Mouse (Mus musculus): Measurements from ENCODE around the gene Ubald1. TPM values are rescaled to one million over a fixed set of nuclear protein-coding genes. Genes with fewer than 3 reads are reported as not detected.

Gene Ubald1
- total RNA-seq, 2 experiments from 2014 or later: 32.7 to 36.3 TPM

DNA sequence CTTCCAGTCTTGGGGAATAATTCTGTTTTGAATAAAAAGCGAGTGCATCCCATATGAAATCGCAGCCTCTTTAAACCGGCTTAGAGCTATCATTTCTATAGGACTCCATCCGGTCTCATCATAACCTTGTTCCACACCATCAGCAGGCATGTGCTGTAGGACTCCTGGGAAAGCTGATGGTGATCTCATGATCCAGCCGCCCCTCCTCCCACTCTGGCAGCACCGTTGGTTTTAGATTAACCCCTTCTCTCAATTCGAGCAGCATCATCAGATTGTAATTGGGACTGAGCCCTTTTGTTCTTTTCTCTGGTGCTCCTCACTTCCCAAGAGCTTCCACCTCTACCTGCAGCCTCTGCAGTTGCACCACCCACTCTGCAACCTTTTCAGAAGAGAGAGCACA, 21.1 kb upstream of the Ubald1 start:
- no peak for DNase-seq (ENCODE audit: low spot score in 2 of 2)

DNA sequence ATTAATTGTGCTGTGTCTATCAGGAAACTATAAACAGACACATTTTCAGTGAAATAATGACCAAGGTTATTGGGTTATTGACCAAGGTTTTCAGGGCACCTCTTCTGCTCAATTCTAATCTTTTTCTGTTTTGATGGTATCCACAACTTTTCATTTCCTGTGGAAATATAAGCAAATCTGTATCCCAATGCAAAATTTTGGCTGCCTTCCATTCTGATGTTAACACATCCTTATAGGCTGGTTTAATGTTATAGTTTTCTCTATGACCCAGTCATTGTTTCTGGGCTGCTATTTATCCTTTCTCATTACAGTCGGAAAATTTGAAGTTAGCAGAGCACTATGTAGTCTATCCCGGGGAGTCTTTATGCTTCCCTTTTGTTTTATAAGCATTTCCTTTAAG, 19.6 kb upstream of the Ubald1 start:
- no peak for DNase-seq (ENCODE audit: low spot score in 2 of 2)

DNA sequence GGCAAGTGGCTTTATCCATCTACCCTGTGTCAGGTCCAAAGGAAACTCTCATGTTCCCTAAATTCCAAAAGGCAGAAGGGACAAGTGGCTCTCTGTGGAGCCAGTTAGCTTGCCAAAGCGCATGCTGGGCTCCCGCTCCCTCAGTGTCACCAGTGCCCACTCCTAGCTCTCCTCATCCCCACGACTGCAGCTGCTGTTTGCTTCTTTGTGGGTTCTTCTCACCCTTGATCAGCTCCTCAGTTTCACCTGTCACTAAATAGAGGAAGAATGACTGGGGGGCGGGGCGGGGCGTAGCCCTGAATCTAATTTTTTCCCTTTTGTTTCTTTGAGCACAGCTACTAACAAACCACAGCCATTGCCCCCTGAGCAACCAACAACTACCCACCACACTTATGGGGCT, 18.8 kb upstream of the Ubald1 start:
- DNase-seq (ENCODE audit: low spot score in 2 of 2): no peak

DNA sequence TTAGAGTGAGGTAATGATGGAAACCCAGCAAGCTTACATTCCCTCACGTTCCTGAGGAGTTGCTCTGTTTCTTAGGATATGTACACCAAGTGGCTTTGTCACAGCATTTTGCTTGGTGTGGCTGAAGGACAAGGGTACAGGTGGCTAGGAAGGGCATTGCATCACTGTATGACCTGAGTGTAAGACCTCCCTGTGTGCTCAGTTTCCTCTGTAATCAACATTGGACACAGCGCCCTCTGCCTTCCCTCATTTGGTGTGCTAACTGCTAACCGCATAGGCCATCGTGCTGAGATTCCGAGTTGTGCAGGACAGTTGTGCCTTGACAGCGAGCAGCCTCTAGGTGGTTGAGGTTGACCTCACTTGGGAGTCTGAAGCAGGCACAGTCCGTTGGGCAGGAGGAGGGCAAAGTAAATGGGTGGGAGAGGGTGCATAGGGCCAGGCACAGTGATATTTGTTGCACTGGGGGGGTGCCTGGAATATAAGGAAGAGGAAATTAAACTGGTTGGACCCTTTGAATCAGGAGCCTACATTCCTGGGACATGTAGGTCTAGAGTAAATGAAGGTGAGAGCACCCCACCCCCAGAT, 17.1 kb upstream of the Ubald1 start:
- no peak for DNase-seq (ENCODE audit: low spot score in 2 of 2)

DNA sequence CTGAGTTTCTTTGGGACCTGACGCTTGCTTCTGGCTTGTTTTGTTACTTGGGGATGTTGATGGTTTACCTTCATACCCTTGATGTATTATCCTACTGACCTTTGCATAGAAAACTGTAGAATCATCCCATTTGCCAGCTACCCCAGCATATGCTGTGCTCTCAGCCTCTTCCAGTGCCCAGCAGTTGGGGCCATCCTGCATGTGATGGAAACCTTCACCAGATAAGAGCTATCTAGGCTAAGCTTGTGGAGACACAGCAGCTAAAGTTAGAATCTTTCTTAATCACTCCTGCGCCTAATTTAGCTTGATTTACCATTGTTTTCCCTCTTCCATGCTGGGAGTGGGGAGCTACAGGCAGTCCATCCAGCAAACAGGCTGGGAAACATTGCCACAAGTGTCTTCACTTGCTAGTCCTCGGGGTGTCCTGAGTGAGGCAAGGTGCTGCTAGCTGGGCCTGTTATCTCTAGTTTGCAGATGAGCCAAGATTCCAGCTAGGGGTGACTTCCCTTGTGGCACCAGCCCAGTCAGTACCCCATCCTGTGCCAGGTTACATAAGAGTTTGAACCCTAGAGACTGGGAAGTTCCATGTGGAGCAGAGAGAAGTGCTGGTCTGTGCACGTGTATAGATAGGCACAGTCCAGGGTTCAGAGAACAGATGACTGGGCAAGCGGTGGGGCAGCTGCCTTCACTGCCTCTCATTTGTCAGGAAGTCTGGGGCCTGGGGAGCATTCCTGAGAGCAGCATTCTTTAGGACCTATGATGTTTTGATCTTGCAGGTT, 16.3 kb upstream of the Ubald1 start:
- DNase-seq (ENCODE audit: low spot score in 2 of 2): no peak

DNA sequence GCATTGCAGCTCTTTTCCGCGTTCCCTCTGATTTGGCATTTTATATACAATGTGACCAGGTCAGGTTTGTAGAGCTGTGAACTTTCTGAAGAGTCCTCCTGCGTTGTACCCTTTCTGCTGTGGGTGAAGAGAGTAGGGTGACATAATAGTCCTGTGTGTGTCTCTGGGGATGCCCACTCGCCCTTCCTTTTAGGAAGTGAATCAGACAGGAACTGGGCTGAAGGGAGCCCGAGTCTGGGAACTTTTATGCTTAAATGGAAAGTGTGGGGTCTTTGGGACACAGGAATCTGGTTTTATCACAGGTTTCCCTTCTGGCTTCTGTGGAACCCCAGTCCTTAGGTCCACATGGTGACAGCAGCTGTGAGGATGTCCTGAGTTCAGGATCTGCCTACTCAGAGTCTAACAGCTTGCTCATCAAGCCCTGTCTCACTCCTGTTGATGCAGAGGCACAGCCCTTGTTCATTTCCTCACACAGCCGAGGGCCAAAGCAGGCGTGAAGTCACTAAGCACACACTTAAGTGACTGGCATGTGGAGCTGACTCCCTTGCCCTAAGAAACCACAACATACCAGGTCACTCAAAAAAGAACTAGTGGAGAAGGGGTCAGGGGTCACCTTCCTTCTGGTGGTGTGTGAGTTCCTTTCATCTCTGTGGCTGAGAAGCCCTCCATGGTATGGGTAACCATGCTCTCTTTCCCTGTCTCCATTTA, 14.2 kb upstream of the Ubald1 start:
- no peak for DNase-seq (ENCODE audit: low spot score in 2 of 2)

DNA sequence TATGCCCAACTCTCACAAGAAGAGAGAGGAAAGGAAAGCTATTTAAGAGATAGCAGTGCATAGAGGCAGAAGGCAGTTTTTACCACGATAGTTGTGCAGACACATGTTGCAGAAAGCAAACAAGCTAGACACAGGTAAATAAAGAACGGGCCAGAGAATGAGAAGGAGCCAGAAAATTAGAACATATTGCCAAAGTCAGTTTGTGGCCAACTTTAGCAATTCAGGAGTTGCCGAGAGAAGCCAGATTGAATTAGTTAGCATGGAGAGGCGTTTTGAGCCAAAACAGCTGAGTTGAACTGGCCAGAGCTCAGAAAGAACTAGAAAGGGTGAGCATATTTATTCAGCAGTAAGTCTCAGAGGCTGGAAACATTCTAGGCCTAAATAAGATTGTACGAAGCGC, 12.1 kb upstream of the Ubald1 start:
- DNase-seq (ENCODE audit: low spot score in 2 of 2): no peak

DNA sequence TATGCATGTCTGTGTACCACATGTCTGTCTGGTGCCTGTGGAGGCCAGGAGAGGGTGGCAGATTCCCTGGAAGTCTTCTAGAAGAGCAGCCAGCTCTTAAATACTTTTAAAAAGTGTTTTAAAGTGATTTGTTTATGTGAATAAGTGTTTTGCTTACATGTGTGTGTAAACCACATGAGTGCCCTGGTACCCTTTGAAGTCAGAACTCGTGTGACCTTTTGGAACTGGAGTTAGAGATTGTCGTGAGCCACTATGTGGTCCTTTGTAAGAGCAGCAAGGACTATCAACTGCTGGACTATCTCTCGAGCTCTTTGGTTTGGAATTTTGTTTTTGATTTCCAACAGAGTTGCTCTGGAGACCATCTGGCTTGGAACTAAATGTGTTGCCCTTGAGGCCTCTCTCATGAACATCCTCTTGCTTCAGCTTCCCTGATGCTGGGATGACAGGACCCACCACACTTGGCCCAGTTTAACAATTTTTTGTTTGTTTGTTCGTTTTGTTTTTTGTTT, 10.1 kb upstream of the Ubald1 start:
- DNase-seq (ENCODE audit: low spot score in 2 of 2): no peak

DNA sequence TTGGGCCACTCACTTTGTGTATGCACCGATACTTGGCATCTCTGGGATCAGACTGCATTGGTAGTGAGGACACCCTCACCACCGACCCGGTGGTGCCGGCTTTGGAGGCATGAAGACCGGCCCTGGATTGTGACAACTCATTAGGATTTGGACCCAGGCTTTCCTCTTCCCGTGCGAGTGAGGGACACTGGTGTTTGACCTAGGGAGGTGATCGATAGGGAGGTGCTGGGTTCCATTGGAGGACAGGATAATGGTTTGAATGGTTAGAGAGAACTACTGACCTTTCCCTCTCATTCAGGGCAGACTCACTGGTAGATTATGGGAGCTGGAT, 6.5 kb upstream of the Ubald1 start:
- DNase-seq (ENCODE audit: low spot score in 2 of 2): no peak

DNA sequence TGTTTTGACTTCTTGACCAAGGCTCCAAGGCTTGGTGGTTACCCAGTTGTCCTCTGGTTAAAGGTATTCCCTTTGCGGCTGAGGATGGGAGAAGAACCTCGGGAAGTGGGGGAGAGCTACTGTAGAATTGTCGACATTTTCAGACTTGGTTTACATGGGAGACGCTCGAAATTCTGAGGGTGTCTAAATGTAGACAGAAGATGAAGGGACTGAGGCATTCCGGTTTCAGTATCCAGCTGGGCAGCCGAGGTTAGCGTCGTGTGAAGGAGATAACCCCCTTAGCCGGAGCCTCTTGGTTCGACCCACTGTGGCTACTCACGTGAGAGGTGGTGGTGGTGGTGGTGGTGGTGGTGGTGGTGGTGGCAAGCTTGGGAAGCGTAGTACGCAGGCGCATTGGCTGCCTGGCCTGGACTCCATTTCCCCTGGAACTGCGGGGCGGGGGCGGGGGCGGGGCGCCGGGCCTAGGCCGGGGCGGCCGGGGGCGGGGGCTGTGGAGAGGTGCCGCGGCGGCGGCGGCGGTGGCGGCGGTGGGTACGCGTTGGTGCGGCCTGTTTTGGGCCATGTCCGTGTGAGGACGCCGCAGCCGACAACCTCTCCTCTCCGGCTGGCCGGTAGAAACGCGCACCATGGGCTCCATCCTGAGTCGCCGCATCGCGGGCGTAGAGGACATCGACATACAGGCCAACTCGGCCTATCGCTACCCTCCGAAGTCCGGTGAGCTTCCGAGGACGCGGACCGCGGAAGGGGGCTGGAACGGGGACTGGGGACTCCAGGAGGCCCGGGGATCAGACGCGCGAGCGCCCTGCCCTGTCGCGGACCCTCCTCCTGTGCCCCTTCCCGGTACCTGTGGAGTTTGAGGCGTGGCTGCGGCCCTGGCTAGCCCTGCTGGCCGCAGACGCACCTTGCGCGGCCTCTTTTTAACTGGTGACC, 5.9 kb upstream of the Ubald1 start, which contains the start of gene Mgrn1:
Mgrn1 (plus strand) TSS at position 490 of the 930 bp plus-strand sequence.
- DNase-seq (ENCODE audit: low spot score in 2 of 2): peak; percentile 60 to 76

DNA sequence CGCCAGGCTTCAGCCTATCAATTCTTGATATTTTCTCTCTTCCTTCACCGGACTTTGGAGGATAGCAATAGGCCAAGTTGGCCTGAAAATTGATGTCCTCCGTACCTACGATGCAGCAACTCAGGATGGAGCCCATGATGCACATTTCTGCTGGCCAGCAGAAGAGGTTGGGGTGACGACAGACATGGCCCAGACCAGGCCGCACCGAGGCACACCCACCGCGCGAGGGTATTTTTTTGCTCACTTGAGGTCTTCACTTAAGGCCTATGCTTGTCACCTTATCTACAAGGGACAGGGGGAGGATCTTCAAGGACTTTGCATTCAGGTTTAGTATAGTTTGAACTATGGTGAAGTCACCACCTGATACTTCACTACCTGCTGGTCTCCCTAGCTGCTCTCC, 4.8 kb upstream of the Ubald1 start:
- DNase-seq (ENCODE audit: low spot score in 2 of 2): no peak

DNA sequence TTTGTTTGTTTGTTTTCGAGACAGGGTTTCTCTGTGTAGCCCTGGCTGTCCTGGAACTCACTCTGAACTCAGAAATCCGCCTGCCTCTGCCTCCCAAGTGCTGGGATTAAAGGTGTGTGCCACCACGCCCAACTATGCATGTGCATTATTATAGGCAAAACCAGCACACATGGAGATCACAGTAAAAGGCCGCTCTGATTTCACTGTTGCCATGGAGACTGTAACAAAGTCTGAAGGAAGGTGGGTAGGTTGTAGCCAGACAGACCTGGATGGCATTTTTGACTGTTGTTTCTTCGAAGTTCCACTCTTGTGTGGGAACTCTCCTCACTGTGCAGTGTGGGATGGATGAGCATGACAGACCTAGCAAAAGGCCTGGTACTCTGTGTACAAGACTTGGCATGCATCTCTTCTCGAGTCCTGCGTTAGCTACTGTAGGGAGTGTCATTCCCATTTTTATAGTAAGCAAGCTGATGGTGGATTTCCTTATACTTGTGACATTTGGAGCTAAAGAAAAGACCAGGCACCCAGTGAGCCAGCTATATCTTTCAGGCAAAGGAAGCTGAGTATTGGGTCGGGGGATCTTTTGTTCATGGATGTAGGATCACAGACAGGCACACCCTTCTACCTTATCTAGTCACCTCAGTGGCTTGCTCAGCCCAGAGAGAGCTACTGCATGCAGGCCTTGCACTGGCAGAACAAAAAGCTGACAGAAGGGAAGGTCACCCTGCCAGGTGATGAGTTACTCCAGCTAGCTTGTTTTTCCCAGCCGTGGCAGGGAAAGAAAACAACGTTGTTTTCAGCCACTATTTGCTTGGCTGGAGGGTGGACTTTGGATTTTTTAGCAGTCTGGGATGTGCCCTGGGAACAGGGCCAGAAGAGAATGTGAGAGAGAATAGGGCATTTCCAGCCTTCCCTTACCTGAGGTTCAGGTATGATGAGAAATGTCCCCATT, 1.6 kb upstream of the Ubald1 start:
- no peak for DNase-seq (ENCODE audit: low spot score in 2 of 2)

DNA sequence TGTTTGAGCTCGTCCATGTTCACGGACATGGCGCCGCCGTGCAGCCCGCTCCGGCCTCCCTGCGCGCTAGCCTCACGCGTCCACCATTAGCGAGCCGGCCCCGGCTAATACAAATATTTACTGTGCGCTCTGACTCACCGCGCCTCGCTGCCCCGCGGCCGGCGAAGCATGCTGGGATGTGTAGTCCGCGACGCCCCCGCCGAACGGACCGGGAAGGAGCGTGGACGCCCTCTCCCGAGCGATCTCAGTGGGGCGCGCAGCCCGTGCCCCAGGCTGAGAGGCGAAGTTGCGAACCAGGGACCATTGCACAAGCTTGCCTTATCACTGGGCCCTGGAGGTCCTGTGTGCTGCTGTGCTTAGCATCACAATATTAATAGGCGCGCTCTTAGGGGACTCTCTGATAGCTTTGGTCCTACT, 399 bp downstream of the Ubald1 start:
- peak; percentile 73 to 82 for DNase-seq (ENCODE audit: low spot score in 2 of 2)

DNA sequence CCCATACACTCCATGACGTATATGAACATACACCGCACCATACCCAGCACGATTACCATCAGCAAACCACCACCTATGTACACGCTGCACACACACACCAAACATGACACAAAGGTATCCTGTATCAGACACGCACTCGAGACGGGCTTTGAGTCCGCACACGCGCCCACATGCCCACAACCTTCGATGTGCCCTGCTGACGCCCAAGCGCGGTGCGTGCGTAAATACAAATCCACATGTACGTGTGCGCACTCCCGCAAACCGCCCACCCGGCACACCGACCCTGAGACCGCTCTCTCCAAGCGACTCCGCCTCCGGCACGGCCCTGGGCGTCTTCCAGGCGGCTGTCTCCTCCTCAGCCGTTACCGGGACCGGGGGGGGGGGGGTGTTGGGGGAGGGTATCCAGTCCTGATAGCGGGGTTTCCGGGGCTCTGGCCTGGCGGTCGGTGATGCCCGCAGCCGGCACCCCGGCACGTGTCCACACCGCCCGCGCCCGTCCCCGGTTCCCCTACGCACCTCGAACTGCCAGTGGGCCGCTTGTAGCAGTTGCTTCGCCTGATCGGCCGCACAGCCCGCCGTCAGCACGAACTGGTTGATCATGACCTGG, 911 bp downstream of the Ubald1 start:
- DNase-seq (ENCODE audit: low spot score in 2 of 2): no peak

DNA sequence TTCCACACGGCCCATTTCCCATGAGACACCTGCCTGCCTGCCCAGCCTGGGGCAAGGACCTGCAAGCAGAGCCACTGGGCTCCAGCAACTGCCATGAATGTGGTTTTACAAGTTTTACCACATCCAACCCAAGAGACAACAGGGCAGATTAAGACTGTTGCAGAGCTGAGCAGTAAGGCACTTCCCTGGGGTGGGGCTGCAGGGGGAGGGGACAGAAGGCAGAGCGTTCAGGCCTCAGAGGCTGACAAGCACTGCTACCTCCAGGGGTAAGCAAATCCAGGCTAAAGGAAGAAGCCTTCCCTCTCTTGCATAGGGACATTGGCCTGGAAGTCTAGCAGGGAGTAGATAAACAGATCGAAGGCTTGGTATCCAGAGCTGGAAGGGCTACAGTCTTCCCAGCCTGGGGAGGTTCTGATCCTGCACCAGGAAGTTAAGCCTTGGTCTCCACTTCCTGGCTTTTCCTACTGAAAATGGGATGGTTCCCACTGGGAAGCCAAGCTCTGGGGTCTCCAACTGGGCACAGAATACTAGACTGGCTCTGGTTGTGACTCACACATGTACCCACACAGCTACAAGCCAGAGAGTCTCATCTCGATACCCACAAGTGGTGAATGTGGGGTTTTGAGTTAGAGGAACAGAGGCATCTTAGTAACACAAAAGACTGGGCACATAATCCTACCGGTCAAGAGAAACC, 1.8 kb downstream of the Ubald1 start:
- no peak for DNase-seq (ENCODE audit: low spot score in 2 of 2)

DNA sequence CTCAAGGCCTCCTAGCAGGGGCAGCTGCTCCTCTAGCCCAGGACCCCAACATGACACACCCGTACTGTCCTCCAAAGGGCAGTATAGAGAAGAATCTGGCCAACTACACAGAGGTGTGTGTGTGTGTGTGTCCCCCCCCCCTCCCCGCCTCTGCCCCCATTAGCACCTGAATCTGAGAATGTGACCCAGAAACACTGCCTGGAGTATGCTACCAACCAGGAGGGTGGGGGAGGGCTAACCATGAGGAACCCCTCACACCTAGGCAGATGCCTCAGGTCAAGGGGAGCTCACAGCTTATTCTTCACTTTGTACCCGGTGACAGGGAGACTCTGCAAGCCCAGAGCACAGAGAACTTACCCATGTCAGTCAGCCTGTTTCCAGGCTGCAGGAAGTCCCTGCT, 2.4 kb downstream of the Ubald1 start:
- no peak for DNase-seq (ENCODE audit: low spot score in 2 of 2)

DNA sequence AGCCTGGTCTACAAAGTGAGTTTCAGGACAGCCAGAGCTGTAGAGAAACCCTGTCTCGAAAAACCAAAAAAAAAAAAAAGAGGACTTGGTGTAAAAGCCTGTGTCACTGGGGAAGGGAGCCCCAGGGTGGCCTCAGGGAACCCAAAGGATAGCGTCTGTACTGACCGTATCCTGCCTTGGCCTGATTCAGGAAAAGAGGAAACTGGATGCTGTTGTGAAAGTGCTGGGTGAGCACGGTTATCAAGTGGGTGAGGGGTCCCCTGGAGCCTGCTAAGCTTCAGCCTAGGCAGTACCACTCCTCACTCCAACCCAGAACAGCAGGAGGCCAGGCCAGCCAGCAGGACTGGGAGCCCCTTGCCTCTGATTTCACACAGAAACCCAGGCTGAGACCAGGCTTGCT, 2.9 kb downstream of the Ubald1 start:
- no peak for DNase-seq (ENCODE audit: low spot score in 2 of 2)

DNA sequence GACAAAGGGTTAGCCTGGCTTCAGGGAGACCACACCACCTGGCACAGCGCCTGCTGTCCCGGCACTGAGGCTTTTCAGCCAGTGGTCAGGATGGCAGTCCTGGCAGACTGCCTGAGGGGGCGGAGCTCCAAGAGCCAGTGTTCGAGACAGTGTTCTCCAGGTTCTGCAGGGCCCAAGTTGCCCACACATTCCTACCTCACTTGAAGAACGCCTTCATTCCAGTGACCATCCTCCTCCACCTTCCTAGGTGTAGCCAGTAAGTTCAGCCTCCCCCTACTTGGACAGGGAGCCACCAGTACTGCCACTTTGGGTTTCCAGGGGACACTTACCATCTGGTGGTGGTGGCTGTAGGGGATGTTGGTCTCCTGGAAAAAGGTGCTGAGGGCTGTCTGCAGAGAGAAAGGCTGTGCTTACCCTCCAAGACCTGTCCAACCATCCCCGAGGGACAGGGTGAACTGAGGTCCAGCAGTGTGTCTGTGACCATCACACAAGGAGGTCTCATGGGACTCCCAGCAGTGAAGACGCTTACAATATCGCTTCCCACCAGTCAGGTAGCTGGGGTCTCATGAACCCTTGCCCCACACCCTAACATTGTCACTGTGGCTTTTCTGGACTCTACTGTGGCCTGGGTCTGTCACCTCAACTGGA, 4.0 kb downstream of the Ubald1 start:
- peak in 1 of 2 experiments; percentile 37 for DNase-seq (ENCODE audit: low spot score in 2 of 2)

All from adrenal gland, postnatal 4 days (tissue).